Mouse (Mus musculus): Measurements from ENCODE around the gene Inpp5d. TPM values are rescaled to one million over a fixed set of nuclear protein-coding genes. Genes with fewer than 3 reads are reported as not detected.

The Inpp5d gene
- polyA plus RNA-seq, 1 experiment = 1.6 TPM

DNA sequence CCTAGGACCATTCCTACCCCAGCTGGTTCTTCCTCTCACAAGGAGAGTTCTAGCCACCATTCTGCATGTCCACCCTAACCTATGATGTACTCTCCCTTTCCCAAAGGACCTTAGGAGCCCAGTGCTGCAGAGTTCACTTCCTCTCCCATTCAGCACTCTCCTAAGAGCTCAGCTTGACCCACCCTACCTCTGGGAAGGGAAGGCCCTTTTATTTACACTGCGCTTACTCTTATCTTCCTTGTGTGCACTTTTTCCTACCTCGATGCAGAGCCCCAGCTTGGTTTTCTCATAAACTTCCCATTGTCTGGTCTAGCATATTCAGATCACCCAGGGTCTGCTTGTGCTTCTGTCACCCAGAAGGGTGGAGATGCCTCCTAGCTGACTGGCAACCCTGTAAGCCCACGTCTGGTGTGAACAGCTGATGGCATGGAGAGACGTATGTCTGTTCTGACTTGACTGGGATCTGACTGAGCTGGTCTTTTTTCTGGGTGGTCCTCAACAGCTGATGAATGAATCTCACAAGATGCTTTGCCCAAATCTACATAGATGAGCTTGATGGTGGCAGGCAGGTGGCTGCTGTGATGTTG, 29.2 kb downstream of the Inpp5d start:
- Histone ChIP-seq H3K4me3 (ENCODE audit: insufficient read depth, low read length) (no peak overlapping the region), H3K4me1 (ENCODE audit: control insufficient read depth, insufficient read depth, low read length) (no peaks in the 10 kb centered on the region), H3K27ac (ENCODE audit: insufficient read depth, low read length) (no peak overlapping the region)
- TF ChIP-seq POLR2A (IDR thresholded peaks at IDR 0.05; ENCODE audit: low read depth, low read length) (no peak), CTCF (IDR thresholded peaks at IDR 0.05; ENCODE audit: borderline replicate concordance, insufficient read depth, low read length) (no peak)

- Histone ChIP-seq H3K27ac (ENCODE audit: insufficient read depth, low read length) (no peak overlapping the region), H3K4me3 (ENCODE audit: insufficient read depth, low read length) (no peak overlapping the region), H3K4me1 (ENCODE audit: control insufficient read depth, insufficient read depth, low read length) (no peaks in the 10 kb centered on the region)
- no peak for TF ChIP-seq POLR2A (IDR thresholded peaks at IDR 0.05; ENCODE audit: low read depth, low read length)
Measured at GRCm38 (mm10) chr1:87649958-87650474, 29.9 kb downstream of the Inpp5d start.

DNA sequence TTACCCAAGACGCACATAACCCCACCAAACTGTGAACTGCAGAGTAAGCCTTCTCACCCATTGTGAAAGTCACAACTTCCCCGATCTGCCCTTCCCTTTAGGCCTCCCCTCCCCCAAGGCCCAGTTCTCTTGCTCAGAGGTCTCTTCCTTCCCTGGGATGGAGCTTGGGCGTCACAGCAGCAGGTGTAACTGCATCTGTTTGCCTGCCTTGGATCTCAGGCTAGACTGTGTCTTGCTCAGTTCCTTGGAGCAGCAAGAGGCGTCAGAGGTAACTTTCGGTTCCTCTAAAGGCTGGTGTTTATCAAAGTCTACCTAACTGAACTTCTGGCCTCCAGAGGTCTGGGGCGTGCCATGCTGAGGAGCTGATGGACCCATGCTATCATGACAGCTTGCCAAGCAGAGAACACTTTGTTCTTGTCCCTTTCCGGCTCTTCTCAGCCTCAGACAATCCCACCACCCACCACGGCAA, 30.5 kb downstream of the Inpp5d start:
- no peaks in the 10 kb centered on the region for H3K4me1 ChIP-seq (ENCODE audit: control insufficient read depth, insufficient read depth, low read length)
- no peak overlapping the region for H3K4me3 ChIP-seq (ENCODE audit: insufficient read depth, low read length)
- no peak overlapping the region for H3K27ac ChIP-seq (ENCODE audit: insufficient read depth, low read length)
- no peak for TF ChIP-seq POLR2A (IDR thresholded peaks at IDR 0.05; ENCODE audit: low read depth, low read length)
- no peak for TF ChIP-seq CTCF (IDR thresholded peaks at IDR 0.05; ENCODE audit: borderline replicate concordance, insufficient read depth, low read length)

- Histone ChIP-seq H3K4me3 (ENCODE audit: insufficient read depth, low read length) (no peak overlapping the region), H3K27ac (ENCODE audit: insufficient read depth, low read length) (no peak overlapping the region), H3K4me1 (ENCODE audit: control insufficient read depth, insufficient read depth, low read length) (no peaks in the 10 kb centered on the region)
- TF ChIP-seq POLR2A (IDR thresholded peaks at IDR 0.05; ENCODE audit: low read depth, low read length) (no peak), CTCF (IDR thresholded peaks at IDR 0.05; ENCODE audit: borderline replicate concordance, insufficient read depth, low read length) (no peak)
Measured at GRCm38 (mm10) chr1:87651436-87651835, 31.3 kb downstream of the Inpp5d start.

DNA sequence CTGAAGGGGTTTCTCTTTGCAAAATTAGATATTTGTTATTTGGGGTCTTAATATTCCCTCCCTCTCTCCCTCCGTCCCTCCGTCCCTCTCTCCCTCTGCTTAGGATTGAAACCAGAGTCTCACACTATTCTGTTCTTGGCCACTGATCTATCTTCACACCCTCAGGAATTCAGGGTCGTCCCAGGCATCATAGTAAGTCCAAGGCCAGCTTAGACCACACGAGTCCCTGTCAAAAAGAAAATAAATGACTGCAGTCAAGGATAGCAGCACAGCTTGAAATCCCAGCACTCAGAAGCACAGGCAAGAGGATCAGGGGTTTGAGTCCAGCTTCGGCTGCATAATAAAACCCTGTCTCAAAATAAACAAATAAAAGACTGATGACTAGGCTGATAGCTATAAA, 35.0 kb downstream of the Inpp5d start:
- TF ChIP-seq POLR2A (IDR thresholded peaks at IDR 0.05; ENCODE audit: low read depth, low read length) (no peak), CTCF (IDR thresholded peaks at IDR 0.05; ENCODE audit: borderline replicate concordance, insufficient read depth, low read length) (no peak)
- H3K4me1 ChIP-seq (ENCODE audit: control insufficient read depth, insufficient read depth, low read length) = no peaks in the 10 kb centered on the region
- no peak overlapping the region for H3K27ac ChIP-seq (ENCODE audit: insufficient read depth, low read length)
- no peak overlapping the region for H3K4me3 ChIP-seq (ENCODE audit: insufficient read depth, low read length)

DNA sequence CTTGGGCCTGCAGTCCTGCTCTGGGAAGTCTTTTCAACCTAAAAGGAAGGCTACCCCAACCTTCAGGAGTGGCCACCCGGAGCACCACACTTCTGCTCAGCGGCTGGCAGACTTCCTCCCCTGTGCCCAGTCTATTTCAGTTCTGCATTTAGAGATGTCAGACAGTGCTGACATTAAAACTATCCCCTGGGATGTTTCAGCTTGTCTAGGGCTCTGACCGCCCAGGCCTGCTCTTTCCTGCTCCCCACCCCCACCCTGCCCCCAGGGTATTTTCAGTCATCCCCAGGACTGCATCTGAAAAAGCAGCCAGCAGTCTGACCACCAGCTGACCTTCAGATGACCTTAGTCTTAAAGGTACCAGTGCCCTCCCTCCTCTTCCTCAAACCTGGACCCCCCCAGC, 38.0 kb downstream of the Inpp5d start:
- TF ChIP-seq POLR2A (IDR thresholded peaks at IDR 0.05; ENCODE audit: low read depth, low read length) (no peak), CTCF (IDR thresholded peaks at IDR 0.05; ENCODE audit: borderline replicate concordance, insufficient read depth, low read length) (no peak)
- Histone ChIP-seq H3K4me1 (ENCODE audit: control insufficient read depth, insufficient read depth, low read length) (no peaks in the 10 kb centered on the region), H3K4me3 (ENCODE audit: insufficient read depth, low read length) (no peak overlapping the region), H3K27ac (ENCODE audit: insufficient read depth, low read length) (no peak overlapping the region)

- no peaks in the 10 kb centered on the region for H3K4me1 ChIP-seq (ENCODE audit: control insufficient read depth, insufficient read depth, low read length)
- H3K27ac ChIP-seq (ENCODE audit: insufficient read depth, low read length) = no peak overlapping the region
- no peak for TF ChIP-seq CTCF (IDR thresholded peaks at IDR 0.05; ENCODE audit: borderline replicate concordance, insufficient read depth, low read length)
- TF ChIP-seq POLR2A (IDR thresholded peaks at IDR 0.05; ENCODE audit: low read depth, low read length) = no peak
- H3K4me3 ChIP-seq (ENCODE audit: insufficient read depth, low read length) = no peak overlapping the region
Measured at GRCm38 (mm10) chr1:87658485-87658884, 38.4 kb downstream of the Inpp5d start.

GRCm38 (mm10) chr1:87658937-87659617, 39.0 kb downstream of the Inpp5d start:
- H3K4me1 ChIP-seq (ENCODE audit: control insufficient read depth, insufficient read depth, low read length) = no peaks in the 10 kb centered on the region
- TF ChIP-seq POLR2A (IDR thresholded peaks at IDR 0.05; ENCODE audit: low read depth, low read length) (no peak), CTCF (IDR thresholded peaks at IDR 0.05; ENCODE audit: borderline replicate concordance, insufficient read depth, low read length) (no peak)

GRCm38 (mm10) chr1:87659618-87659960, 39.5 kb downstream of the Inpp5d start:
- H3K27ac ChIP-seq (ENCODE audit: insufficient read depth, low read length) = no peak overlapping the region
- no peaks in the 10 kb centered on the region for H3K4me1 ChIP-seq (ENCODE audit: control insufficient read depth, insufficient read depth, low read length)
- no peak overlapping the region for H3K4me3 ChIP-seq (ENCODE audit: insufficient read depth, low read length)
- TF ChIP-seq CTCF (IDR thresholded peaks at IDR 0.05; ENCODE audit: borderline replicate concordance, insufficient read depth, low read length) = no peak
- no peak for TF ChIP-seq POLR2A (IDR thresholded peaks at IDR 0.05; ENCODE audit: low read depth, low read length)

More at GRCm38 (mm10) chr1:87658937-87659617, 39.0 kb downstream of the Inpp5d start:
- Histone ChIP-seq H3K4me3 (ENCODE audit: insufficient read depth, low read length) (no peak overlapping the region), H3K27ac (ENCODE audit: insufficient read depth, low read length) (no peak overlapping the region)

GRCm38 (mm10) chr1:87660740-87661139, 40.6 kb downstream of the Inpp5d start:
- Histone ChIP-seq H3K27ac (ENCODE audit: insufficient read depth, low read length) (no peak overlapping the region), H3K4me1 (ENCODE audit: control insufficient read depth, insufficient read depth, low read length) (no peaks in the 10 kb centered on the region), H3K4me3 (ENCODE audit: insufficient read depth, low read length) (no peak overlapping the region)
- no peak for TF ChIP-seq POLR2A (IDR thresholded peaks at IDR 0.05; ENCODE audit: low read depth, low read length)
- TF ChIP-seq CTCF (IDR thresholded peaks at IDR 0.05; ENCODE audit: borderline replicate concordance, insufficient read depth, low read length) = no peak
